Mouse (Mus musculus): Measurements from ENCODE around the gene Cplx3.
A peak's percentile ranks its signal among the peaks of the same experiment; 100 is the strongest.

Cplx3 gene

GRCm38 (mm10) chr9:57606139-57606851 lies at the start of gene Cplx3:
Cplx3 (minus strand) TSS chr9:57606281.
- DNase-seq (ENCODE audit: low spot score in 2 of 2) = no peak

- peak; percentile 90 to 94 for DNase-seq (ENCODE audit: low spot score in 2 of 2)
Observed at GRCm38 (mm10) chr9:57655749-57656148, 49.7 kb upstream of the Cplx3 start.

GRCm38 (mm10) chr9:57654966-57655365 lies 48.9 kb upstream of the Cplx3 start:
- DNase-seq (ENCODE audit: low spot score in 2 of 2) = no peak

GRCm38 (mm10) chr9:57653283-57653682 lies 47.2 kb upstream of the Cplx3 start, which contains the start of gene Csk:
Csk (minus strand) TSS chr9:57653631.
- no peak for DNase-seq (ENCODE audit: low spot score in 2 of 2)

GRCm38 (mm10) chr9:57652855-57653254 lies 46.8 kb upstream of the Cplx3 start:
- no peak for DNase-seq (ENCODE audit: low spot score in 2 of 2)

GRCm38 (mm10) chr9:57652351-57652750 lies 46.3 kb upstream of the Cplx3 start:
- DNase-seq (ENCODE audit: low spot score in 2 of 2) = no peak

GRCm38 (mm10) chr9:57650786-57651311 lies 44.8 kb upstream of the Cplx3 start:
- DNase-seq (ENCODE audit: low spot score in 2 of 2) = no peak

- DNase-seq (ENCODE audit: low spot score in 2 of 2) = no peak
Observed at GRCm38 (mm10) chr9:57650130-57650785, 44.2 kb upstream of the Cplx3 start.

GRCm38 (mm10) chr9:57647286-57648108 lies 41.4 kb upstream of the Cplx3 start:
- DNase-seq (ENCODE audit: low spot score in 2 of 2) = no peak

GRCm38 (mm10) chr9:57646551-57647103 lies 40.5 kb upstream of the Cplx3 start:
- DNase-seq (ENCODE audit: low spot score in 2 of 2) = no peak

- DNase-seq (ENCODE audit: low spot score in 2 of 2) = peak; percentile 88 to 93
Observed at GRCm38 (mm10) chr9:57644944-57645893, 39.1 kb upstream of the Cplx3 start.

- peak in 1 of 2 experiments; percentile 18 for DNase-seq (ENCODE audit: low spot score in 2 of 2)
Observed at GRCm38 (mm10) chr9:57644442-57644943, 38.4 kb upstream of the Cplx3 start.

- DNase-seq (ENCODE audit: low spot score in 2 of 2) = no peak
Observed at GRCm38 (mm10) chr9:57643856-57644180, 37.7 kb upstream of the Cplx3 start.

- DNase-seq (ENCODE audit: low spot score in 2 of 2) = no peak
Observed at GRCm38 (mm10) chr9:57643169-57643855, 37.2 kb upstream of the Cplx3 start.

- no peak for DNase-seq (ENCODE audit: low spot score in 2 of 2)
Observed at GRCm38 (mm10) chr9:57641775-57642550, 35.9 kb upstream of the Cplx3 start.

GRCm38 (mm10) chr9:57641022-57641421 lies 34.9 kb upstream of the Cplx3 start:
- DNase-seq (ENCODE audit: low spot score in 2 of 2) = no peak

- DNase-seq (ENCODE audit: low spot score in 2 of 2) = peak; percentile 67 to 77
Observed at GRCm38 (mm10) chr9:57640384-57640783, 34.3 kb upstream of the Cplx3 start.

- DNase-seq (ENCODE audit: low spot score in 2 of 2) = no peak
Observed at GRCm38 (mm10) chr9:57639661-57640328, 33.7 kb upstream of the Cplx3 start.
